Mouse (Mus musculus) embryo, embryonic 9.5 days (tissue): ENCODE measurements at regions not wholly inside any gene's neighbourhood (a gene's known extent, or its start where the extent isn't known, plus 50 kb on each side); places are given as distances from the start of the nearest gene placed in this dataset.

ENCODE experiments used
- DNase-seq: peaks from one replicate; pipeline ENCODE4 v3.0.0-alpha.2; 2017; ENCODE audit errors: extremely low spot score

- DNase-seq = no peak
These were observed 155.6 kb downstream of the 1190002N15Rik start for GRCm38 (mm10) chr9:94382293-94382692.

- no peak for DNase-seq
These were observed 159.0 kb downstream of the 1190002N15Rik start for GRCm38 (mm10) chr9:94378835-94379234.

DNA sequence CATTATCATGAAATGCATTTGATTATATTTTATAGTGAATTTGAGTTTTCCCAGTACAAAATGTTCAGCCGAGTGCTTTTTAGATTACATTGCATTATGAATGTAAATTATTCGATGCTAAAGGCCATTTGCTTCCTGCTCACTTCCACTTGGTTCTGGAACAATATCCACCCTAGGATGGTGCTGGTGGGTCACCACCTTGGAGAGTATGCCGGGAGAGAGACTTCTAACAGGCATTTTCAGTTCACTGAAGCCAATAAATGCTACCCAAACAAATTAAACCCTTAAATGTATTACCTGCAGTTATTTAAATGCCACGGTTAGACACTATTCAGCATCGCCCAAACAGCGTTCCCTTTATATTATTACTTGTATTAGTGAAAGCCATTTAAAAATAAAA, 159.6 kb downstream of the 1190002N15Rik start:
- DNase-seq = no peak

- DNase-seq = no peak
These were observed 160.4 kb downstream of the 1190002N15Rik start for GRCm38 (mm10) chr9:94377346-94378039.

- no peak for DNase-seq
These were observed 166.9 kb downstream of the 1190002N15Rik start for GRCm38 (mm10) chr9:94370976-94371375.

GRCm38 (mm10) chr9:94368231-94368936, 169.5 kb downstream of the 1190002N15Rik start:
- no peak for DNase-seq

DNA sequence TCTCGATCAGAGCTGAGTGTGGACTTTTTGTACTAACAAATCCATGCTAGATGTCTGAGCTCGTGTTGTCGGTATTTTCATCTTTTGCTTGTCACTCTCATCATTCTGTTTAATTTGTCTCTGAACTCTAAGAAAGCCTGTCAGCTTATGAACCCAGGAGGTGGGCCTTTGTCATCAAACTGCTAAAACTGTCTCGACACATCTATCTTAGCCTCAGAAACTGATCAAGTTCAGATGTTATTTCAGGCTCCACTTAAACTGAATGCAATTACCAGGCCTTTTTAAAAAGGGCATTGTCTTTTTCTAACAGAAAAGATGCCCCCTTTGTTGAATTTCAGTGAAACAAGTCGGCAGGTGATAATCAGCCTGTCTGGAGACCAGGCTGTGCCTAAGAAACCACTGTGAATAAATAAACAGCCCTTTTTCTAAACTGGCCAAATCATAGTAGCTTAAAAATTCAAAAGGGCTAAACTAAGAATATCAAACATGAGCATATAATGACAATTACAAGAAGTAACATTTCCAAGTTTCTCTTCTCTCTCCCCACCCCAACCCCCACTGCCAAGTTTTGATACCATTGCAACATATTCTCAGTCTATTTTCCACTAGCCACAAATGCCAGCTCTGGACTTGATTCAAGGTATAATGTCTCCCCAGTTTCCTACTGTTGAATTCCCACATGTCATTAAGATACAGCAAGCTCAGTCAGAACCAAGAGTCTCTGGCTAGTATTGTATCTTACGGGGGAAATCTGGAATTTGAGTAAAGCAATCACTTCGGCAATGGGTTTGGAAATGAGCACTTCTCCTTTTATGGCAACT, 175.8 kb downstream of the 1190002N15Rik start:
- DNase-seq = no peak

GRCm38 (mm10) chr9:94361011-94361410, 176.9 kb downstream of the 1190002N15Rik start:
- DNase-seq = no peak

- no peak for DNase-seq
These were observed 179.7 kb downstream of the 1190002N15Rik start for GRCm38 (mm10) chr9:94358150-94358549.

- no peak for DNase-seq
These were observed 195.9 kb downstream of the 1190002N15Rik start for GRCm38 (mm10) chr9:94342011-94342410.

GRCm38 (mm10) chr9:94341531-94341930, 196.3 kb downstream of the 1190002N15Rik start:
- no peak for DNase-seq

GRCm38 (mm10) chr9:94333450-94333849, 204.4 kb downstream of the 1190002N15Rik start:
- DNase-seq = no peak

DNA sequence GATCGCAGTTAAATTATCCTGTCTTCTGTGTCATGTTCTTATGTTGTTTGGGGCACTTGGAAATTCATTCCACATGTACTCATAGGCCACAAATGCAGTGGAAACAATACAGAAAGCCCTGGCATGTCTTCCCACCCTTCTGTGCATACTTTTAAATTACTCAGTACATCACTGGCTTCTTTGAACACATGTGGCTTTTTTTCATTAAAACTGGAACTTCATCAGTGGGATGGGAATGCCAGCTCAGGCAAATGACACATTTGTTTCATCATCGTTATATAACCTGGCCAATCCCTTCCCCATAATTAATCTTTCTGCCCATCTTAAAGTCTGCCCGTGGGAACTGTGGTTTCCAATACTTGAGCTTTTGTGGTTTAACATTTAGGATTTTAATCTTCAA, 214.9 kb downstream of the 1190002N15Rik start:
- no peak for DNase-seq

- DNase-seq = no peak
These were observed 235.3 kb downstream of the 1190002N15Rik start for GRCm38 (mm10) chr9:94302575-94302974.

GRCm38 (mm10) chr9:94301896-94302295, 236.0 kb downstream of the 1190002N15Rik start:
- DNase-seq = no peak

- no peak for DNase-seq
These were observed 242.4 kb downstream of the 1190002N15Rik start for GRCm38 (mm10) chr9:94295431-94295830.

DNA sequence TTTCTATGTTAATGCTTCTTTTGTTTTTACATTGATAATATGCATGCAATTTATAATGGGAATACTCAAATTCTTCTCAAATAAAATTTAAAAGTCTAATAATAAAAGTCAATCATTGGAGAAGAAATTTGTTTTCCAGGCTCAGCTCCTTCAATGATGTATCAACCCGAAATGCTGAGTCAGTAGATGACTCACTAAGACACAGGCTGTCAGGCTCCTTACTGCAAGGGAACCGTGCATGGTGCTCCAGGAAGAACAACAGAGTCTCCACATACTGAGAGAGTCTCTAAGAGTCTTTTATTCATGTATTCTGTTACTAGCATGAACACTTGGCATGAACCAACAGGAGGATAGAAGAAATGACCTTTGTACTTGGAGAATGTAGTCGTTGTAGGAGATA, 245.7 kb downstream of the 1190002N15Rik start:
- DNase-seq = no peak

- no peak for DNase-seq
These were observed 248.3 kb downstream of the 1190002N15Rik start for GRCm38 (mm10) chr9:94289546-94289945.

GRCm38 (mm10) chr9:94287559-94287958, 250.3 kb downstream of the 1190002N15Rik start:
- DNase-seq = no peak

DNA sequence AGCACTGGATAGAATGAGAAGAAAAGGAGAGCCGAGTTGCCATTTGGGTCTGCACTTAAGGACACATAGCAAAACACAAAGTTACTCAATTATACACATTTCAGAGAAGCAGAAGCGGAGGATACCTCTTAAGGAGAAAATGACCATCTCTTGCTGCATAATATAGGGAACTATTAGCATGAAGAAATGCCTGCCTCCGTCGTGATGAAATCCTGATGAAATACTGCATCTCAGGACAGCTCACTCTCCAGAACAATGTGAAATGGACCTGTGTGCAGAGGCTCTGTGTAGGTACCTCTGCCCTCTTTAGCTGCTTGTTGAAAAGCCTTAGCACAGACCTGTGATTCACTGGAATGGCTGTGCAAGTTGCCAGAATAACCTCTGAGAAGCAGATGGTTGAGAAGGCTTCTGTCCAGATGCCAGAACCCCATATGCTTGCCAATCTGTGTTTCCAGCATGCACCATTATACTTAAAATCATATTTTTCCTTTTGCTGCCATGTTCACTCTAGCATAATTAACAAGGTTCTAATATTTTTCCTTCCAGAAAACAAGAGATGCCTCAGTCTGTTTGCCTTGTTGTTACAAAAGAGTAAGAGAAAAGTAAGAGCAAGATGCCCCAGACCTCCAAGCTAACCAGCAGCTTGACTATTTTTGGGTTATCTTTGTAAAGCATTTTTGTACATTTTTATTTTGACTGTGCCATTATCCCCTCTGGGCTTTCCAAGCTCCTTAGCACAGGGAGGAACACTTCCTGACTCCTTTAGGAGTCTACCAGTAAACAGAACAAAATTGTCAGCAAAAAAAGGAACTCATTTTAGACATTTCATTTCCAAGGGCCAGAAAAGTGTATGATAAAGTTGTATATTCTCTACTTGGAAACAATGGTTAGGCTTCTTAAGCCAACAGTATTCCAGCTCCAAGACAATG, 259.0 kb downstream of the 1190002N15Rik start:
- no peak for DNase-seq

DNA sequence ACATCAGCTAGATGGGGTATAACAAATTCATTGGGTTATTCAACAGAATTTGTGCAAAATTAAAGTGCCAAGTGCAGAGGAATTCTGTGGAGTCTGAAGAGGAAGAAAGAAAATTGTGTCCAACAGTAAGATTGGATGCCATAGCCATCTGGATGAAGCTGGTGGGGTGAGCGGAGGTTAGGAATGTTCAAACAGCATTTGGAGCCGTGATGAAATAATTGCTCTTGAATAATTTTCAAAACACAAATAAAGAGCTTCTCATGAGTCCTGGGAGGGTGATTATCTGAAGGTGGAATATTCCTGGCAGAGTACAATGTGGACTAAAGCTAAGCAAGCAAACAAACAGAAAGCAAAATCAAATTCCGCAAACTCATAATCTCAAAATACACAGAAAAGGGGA, 260.8 kb downstream of the 1190002N15Rik start:
- DNase-seq = no peak
